Mouse (Mus musculus) retina, postnatal 7 days (tissue): ENCODE results near the gene Cyp17a1.

Experiments
- DNase-seq: peaks from one replicate; pipeline ENCODE4 v3.0.0-alpha.2; 2012; ENCODE audit warnings: low read depth, low spot score

Gene Cyp17a1

GRCm38 (mm10) chr19:46672766-46673418, at the start of gene Cyp17a1:
Gene Cyp17a1 (minus strand): TSS chr19:46673172.
- DNase-seq = no peak

GRCm38 (mm10) chr19:46718150-46718549, 45.2 kb upstream of the Cyp17a1 start:
- DNase-seq = no peak

DNA sequence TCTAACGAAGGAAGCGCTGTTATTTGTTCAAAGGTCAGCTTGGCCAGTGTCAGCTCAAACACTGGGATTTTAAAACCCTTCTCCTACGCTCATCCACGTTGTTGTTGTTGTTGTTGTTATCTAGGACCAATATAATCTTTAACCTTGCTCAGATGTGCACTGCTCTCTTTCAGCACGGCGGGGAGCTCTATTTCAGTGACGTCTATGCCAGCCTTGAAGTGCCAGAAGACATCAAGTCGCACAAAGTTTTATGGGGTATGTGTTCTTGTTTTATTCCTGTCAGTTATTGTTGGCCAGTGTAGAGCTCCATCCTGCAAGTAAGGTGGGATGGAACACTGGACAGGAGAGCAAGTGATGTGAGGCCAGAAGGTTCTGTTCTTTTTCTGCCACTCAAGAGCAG, 42.0 kb upstream of the Cyp17a1 start:
- DNase-seq = no peak

DNA sequence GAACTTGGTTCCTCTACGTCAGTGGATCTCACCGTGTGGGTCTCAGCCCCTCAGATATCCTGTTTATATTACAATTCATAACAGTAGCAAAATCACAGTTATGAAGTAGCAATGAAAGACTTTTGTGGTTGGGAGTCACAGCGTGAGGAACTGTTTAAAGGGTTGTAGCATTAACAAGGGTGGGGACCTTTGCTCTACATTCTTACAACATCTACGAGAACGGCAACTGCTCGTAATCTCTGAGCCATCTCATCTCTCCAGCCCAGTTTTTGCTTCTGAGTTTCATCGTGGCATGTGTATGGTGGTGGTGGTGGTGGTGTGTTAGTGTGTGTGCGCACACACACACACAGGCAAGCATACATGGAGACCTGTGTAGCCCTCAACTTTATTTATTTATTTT, 41.3 kb upstream of the Cyp17a1 start:
- no peak for DNase-seq

- no peak for DNase-seq
Observed at GRCm38 (mm10) chr19:46710614-46711013, 37.6 kb upstream of the Cyp17a1 start.

DNA sequence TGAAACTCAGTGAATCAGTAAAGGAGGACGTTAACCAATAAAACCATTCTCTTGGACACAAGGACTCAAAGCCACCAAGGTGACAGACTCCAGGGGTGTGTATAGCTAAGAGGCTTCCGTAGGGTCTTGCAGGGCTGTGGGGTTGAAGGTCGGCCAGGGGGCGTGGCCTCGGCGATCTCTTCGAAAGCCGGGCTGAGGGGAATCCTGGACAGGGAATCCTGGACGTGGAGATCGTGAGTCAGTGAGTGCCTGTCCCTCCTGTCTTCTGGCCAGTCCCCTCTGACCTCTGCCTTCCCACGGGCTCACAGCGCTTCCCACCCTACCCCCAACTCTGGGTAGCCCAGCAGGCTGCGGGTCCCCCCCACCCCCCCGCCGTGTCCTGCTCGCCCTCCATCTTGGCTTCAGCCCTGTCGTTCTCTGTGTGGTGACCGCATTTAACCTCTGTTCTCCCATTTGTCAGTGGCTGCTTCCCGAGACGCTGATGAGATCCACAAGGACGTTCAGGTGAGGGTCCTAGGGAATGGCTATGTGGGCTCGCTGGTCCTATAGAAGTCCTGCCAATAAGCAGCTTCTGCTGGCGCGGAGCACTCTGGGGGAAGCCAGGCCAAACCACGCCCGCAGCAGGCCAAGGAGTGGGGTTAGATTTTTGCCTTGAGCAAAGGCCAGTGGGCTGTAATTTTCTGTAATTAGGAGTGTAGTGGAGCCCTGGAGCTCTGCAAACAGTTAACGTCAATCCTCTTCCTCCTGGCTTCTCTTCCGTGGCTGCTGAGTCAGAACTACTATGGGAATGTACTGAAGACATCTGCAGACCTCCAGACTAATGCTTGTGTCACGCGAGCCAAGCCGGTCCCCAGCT, 34.6 kb upstream of the Cyp17a1 start, which contains the start of gene As3mt:
As3mt (plus strand) TSS at position 163 of the 856 bp plus-strand sequence.
- peak; percentile 60 for DNase-seq

- DNase-seq = no peak
Observed at GRCm38 (mm10) chr19:46706540-46707295, 33.7 kb upstream of the Cyp17a1 start.

DNA sequence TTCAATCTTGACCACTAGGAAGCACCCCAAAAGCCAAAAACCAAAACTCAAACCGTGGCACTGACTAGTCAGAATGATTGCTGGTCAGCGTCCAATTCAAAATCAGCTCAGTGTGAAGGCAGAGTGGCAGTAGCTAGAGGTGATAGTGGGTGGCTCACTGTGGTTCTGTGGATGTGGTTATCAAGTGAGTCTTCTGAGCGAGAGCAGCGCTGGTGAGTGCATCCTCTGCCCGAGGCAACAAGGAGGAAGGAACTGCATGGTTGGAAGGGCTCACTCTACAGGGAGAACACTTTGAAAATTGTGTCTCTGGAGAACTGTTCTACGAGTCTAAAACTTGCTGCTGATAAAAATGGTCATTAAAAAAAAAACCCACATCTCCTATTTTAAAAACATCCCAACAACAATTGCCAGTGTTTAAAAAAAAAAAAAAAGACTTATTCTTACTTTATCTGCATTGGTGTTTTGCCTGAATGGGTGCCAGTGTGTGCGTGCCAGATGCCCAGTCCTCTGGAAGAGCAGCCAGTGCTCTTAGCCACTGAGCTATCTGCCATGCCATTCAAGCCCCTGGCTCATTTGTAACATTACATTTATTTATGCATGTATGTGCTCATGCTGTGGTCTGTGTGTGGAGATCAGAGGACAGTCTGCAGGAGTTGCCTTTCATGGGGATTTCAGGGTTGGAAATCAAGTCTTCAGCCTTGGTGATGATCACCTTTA, 33.0 kb upstream of the Cyp17a1 start:
- no peak for DNase-seq

GRCm38 (mm10) chr19:46701156-46701555, 28.2 kb upstream of the Cyp17a1 start:
- no peak for DNase-seq

- no peak for DNase-seq
Observed at GRCm38 (mm10) chr19:46699011-46699481, 26.1 kb upstream of the Cyp17a1 start.

DNA sequence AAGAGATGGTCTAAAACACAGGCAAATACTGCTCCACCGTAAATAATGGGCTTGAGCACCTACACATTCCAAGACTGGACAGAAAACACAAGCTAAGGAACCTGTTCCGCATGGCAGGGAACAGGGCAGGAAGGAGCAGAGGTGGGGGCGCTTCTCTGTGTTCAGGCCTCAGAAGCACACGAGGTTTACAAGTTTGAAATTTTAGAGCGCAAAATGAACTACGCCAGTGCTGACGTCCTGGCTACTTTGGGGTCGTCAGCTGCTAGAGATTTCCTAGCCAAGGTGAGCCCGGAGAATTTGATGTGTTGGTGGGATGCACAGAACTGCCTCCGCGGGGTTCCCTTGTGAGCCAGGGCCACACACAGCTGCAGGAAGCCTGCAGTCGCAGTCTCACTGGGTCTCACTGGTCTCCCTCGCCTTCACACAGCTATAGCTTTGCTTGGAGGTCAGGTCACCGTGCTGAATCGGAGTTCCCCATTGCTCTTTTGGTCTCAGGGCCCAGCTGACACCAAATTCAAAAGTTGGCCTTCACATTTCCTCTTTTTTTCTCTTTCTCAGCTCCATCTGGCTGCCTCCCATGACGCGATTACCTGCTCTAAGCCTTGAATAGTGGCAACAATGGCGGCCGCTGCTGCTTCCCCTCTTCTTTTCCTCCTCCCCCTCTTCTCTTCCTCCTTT, 25.0 kb upstream of the Cyp17a1 start:
- no peak for DNase-seq

DNA sequence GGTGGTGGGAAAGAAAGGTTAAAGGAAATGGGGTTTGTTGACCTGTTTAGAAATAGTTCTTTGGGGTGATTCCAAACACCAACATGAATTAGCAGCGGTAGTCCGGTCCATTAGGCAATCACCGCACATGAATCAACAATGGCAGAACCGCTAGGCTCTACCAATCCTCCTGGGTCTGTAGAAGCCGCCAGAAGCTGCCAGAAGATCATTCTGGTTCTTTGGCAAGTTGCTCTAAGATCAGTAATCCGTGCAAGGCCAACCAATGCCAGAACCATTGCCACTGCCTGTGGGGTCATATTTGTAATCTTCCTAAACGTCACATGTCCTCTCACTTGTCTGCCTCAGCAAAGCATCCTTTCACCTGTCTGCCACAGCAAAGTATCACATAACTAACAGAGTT, 24.0 kb upstream of the Cyp17a1 start:
- DNase-seq = no peak

DNA sequence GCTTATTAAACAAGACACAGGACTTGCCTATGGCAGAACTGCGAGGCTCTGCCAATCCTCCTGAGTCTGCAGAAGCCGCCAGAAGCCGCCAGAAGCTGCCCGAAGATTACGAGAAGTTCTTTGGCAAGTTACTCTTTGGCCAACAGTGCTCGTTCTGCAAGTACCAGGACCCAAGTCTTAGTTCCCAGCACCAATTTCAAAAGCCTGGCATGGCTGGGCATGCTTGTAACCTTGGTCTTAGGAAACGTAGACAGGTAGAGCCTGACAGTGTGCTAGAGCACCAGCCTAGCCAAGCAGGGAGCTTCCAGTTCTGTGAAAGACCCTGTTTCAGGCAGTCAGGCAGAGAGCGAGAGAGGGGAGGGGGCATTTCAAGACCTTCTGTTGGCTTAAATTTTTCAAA, 23.5 kb upstream of the Cyp17a1 start:
- DNase-seq = no peak

DNA sequence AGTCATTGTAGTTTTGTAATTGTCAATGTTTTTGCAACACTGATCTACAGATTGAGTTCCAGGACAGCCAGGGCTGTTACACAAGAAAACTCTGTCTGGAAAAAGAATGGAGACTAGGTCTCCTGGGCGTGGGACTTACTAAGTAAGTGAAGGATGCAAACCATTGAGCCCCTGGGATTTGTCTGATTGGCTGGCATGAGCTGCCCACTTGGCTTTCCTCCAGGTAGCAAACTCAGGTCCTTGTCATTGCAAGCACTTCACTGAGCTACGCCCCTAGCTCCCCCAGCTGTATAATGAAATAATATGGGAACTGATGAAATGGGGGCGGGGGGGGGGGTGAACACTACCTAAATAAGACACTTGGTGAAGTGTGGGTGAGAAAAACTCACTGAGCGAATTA, 20.2 kb upstream of the Cyp17a1 start:
- DNase-seq = no peak

DNA sequence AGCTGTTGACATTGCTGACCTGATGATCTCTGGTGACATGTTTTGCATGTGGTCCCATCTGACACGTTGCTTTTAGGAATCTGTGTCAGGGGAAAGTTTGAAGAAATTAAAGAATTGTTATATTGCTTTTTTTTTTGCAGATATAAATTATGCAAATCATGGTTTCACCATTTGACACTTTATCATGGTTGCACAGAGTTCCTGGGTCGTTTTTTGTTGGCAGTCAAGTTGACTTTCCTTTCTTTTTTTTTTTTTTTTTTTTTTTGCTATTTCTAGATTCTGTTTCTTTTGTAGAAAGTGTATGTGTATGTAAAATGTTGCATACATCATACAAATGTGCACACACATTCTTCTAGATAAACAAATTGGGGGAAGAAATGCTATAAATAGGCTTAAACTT, 18.1 kb upstream of the Cyp17a1 start:
- no peak for DNase-seq

- no peak for DNase-seq
Observed at GRCm38 (mm10) chr19:46690387-46690786, 17.4 kb upstream of the Cyp17a1 start.

DNA sequence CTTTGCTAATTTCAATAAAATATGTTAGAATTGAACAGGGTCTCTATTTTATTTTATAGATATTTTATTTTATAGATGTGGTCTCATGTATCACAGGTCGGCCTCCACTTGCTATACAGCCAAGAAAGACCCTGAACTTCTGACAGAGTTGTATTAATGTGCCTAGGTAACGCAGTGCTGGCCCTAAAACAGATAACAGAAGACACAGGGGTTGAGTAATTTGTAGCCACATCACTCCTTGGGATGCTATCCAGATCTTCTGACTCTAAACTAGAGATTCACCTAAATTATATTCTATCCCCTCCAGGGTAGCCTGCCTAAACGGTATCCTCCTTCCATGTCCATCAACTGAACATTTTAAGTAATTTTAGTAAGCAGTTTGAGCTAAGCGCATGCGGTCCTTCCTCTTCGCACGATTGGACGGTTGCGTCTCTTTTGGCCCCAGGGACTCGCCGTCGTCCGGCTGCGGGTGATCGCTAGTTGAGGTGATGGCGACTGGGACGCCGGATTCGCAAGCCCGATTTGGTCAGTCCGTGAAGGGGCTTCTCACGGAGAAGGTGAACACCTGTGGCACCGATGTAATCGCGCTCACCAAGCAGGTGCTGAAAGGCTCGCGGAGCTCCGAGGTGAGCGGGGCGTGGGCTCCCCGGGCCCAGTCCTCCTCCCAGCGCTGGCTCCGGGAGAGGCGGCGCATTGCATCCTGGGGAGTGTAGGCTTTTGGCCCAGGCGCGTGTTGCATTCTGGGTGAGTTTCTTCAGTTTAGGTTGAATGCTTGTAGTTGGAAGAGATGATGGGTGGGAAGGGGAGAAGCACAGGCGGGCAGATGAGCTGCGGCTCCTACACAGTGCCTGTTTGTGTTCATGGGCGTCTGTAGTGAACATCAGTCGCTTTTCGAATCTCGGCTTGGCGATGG, 16.7 kb upstream of the Cyp17a1 start, which contains the start of gene Borcs7:
Borcs7 (plus strand) TSS at position 447 of the 913 bp plus-strand sequence.
- DNase-seq = peak; percentile 73

DNA sequence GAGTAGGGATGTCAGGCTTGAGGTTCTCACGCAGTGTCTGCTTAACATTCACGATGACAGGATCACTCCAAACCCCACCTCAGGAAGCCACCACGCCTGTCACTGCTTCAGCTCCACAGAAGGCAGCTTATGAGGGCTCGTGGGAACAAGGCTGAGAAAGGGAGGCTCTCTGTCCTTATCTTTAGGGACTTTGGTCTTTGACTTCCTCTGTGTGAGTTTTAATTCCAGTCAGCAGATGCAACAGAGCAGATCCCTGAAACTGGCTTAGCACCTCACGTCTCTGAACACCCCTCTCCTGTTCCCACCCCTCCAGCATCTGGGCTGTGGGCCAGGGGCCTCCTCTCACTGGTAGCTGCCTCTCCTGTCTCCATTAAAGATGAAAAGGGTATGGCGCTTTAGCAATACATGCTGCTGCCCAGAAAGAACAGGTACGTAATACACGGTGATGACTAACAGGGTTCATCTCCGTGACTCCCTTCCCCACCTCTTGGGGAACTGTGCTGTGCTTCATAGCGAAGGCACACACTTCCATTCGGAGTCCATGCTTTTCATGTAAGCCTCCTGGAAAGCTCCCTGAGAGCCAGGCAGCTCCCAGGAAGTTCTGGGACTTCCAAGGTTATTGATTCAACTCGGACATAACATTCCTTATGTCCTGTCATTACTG, 6.9 kb upstream of the Cyp17a1 start:
- no peak for DNase-seq

DNA sequence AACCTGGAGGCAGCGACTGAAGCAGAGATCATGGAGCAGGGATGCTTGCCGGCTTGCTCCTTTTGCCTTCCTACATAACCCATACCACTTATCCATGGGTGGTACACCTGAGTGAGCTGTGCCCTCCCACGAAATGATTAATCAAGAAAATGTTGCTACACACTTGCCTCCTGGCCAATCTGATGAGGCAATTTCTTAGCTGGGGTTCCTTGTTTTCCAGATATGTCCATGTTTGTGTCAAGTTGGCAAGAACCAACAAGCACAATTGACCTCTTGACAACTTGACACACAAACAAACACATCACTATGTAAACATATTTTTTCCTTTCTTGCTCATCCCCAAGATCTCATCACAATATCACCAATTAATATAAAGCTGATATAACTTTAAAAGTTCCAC, 2.7 kb upstream of the Cyp17a1 start:
- no peak for DNase-seq
